Mouse (Mus musculus) cerebellum, adult (tissue): ENCODE results near the gene Gm12789.
"Not testable (repeated sequence)": the region's sequence is repeated elsewhere in the genome, so short reads cannot be mapped to it uniquely, and the experiment has no call there.

Experiments
- ATAC-seq: cut with Nextera tagmentation; 2 replicates; pipeline ENCODE4 v1.9.2; 2017; ENCODE audit warnings: mild to moderate bottlenecking, moderate library complexity, mixed read lengths; ENCODE audit not compliant: insufficient number of reproducible peaks, low FRiP score, low TSS enrichment

Gene Gm12789

GRCm38 (mm10) chr4:101986326-101986725, at the start of gene Gm12789:
TSS of gene Gm12789 (plus strand) at chr4:101986626.
- ATAC-seq: not testable (repeated sequence)

DNA sequence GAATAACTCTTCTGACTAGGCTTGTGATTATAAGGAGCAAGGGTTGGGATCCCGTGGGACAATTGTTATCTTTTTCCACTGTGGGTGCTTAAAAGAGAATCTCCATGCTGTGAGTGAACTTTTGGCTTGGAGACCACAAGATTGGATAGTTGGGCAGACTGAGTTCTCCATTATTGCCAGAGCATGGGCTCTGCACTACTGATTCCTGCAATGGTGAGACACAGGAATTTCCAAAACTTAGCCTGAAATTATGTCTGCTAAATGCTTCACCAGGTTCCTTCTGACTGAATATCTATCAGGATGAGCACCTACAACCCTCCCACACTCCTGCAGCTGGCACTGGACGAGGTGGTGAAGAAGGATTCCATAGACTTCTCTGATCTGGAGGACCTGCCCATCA, 46.3 kb upstream of the Gm12789 start, which contains the start of gene Gm12794:
Gm12794 (plus strand) TSS at position 301 of the 400 bp plus-strand sequence.
- not testable (repeated sequence) for ATAC-seq

- not testable (repeated sequence) for ATAC-seq
These were observed 5.5 kb upstream of the Gm12789 start, which contains the start of gene Gm12790 for GRCm38 (mm10) chr4:101980949-101981348. TSS of gene Gm12790 (minus strand) at chr4:101981049.

GRCm38 (mm10) chr4:101985678-101986077, 748 bp upstream of the Gm12789 start:
- ATAC-seq: no peak

- no peak for ATAC-seq
These were observed 11.0 kb downstream of the Gm12789 start for GRCm38 (mm10) chr4:101997426-101997825.

DNA sequence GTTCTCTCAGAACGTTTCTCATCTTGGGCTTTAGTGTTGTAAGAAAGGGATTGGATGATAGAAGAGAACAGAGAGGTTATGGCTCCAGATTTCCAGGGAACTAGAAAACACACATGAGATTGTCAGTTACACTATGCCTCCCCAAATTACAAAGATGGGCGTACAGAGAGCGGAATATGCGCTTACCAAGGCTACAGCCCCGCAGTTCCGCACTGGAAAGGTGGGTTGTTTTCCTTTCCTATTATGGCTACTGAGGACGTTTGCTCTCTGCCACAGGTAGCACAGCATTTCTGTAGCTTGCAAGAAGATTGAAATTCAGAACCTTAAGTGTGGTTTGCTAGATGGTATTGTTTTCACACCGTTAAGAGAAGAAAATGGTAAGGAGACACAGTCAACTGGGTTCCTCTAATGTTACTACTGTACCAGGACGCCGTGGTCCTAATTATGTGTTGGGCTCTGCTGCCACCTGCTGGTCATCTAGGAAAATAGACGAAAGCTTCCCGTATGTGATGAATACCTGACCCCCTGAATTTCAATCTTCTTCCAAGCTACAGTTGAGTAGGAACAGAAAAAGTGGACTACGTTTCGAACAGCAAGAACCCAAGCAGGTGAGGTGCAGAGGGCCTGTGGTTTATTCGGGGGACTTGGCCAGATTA, 12.0 kb downstream of the Gm12789 start:
- ATAC-seq: peak; percentile 84

GRCm38 (mm10) chr4:102026619-102027018, 40.2 kb downstream of the Gm12789 start:
- ATAC-seq: no peak
